Mouse (Mus musculus) heart, postnatal 0 days (tissue): Measurements from ENCODE around the gene Tmem104.

Source experiments
- CTCF ChIP-seq: IDR thresholded peaks from 2 replicates; pipeline ENCODE4 v1.5.1; 2016; ENCODE audit warnings: antibody characterized with exemption, control low read depth, low read depth
- EP300 ChIP-seq: IDR thresholded peaks from 2 replicates; pipeline ENCODE4 v1.6.1; 2016; ENCODE audit warnings: antibody characterized with exemption, low read depth

DNA sequence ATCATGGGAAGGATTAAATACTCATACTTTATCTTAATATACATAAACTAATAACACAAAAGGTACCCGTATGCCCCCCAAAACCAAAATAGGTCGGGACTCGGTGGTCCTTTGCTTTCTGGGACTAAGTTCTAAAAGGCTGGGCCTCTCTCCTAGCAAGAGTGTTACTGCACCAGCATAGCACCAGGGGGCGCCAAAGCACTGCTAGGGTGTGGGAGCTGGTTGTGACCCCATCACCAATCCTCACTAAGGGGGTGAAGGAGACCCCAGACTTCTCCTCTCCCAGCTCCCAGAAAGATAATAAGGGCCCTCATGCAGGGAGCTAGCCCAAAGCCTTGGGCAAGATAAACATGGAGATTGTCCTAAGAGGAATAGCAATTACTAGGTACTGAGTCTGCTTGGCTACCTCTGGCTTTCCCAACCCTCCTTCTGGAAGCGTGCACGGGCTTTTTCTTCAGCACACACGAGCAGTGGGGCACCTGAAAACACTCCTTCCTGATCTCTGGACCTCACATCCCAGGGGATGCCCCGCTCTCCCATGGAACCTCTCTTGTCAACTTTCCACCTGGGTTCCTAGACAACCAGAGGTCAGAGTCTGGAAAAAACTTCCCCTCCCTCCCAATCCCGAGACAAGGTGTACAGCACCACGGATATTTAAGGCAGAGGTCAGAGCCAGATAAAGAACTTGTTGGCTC, 26.3 kb upstream of the Tmem104 start:
- peak; percentile 89 for TF ChIP-seq CTCF
- no peak for TF ChIP-seq EP300
